Mouse (Mus musculus) lung, adult 18-20 months (tissue): Measurements from ENCODE around the gene Itga7.

Experiments used
- DNase-seq, 2 experiments: peaks; one replicate each; pipeline ENCODE4 v3.0.0; 2022; ENCODE audit warnings: mixed read lengths in 2 of 2

The Itga7 gene

GRCm38 (mm10) chr10:128912268-128912667 lies 21.4 kb upstream of the Itga7 start:
- DNase-seq: no peak

GRCm38 (mm10) chr10:128912791-128913190 lies 20.8 kb upstream of the Itga7 start:
- no peak for DNase-seq

GRCm38 (mm10) chr10:128913219-128913618 lies 20.4 kb upstream of the Itga7 start:
- DNase-seq: peak; percentile 84 to 88

DNA sequence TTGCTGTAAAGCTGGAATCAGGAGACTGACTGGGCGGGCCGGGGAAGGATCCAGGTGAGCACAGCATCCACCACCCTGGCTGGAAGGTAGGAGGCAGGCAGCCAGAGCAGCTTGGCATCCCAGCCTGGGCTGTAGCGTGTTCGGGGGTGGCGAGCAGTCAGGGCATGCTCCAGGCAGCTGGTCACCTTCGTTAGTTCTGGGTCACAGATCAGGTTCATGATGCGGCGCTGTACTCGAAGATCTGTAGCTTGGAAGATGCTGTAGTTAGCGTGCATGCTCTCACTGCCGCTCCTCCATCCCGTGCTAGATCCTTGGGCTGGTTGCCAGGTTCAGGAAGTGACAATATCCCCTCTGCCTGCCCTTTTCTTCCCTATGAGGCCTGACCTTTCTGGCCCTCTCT lies 19.9 kb upstream of the Itga7 start:
- DNase-seq: no peak

DNA sequence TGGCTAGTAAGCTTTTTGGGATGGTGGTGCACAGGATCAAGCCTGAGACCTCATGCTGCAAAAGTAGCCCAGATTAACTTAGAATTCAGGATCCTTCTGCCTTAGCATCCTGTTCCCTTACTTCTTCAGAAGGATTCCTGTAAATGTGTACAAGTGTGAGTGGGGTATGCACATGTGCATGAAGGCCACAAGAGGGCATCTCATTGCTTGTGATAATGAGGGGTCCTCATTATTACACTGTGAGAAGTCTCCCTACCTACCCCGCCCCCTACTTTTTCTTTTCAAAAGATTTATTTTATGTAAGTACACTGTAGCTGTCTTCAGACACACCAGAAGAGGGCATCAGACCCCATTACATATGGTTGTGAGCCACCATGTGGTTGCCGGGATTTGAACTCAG lies 18.1 kb upstream of the Itga7 start:
- no peak for DNase-seq

DNA sequence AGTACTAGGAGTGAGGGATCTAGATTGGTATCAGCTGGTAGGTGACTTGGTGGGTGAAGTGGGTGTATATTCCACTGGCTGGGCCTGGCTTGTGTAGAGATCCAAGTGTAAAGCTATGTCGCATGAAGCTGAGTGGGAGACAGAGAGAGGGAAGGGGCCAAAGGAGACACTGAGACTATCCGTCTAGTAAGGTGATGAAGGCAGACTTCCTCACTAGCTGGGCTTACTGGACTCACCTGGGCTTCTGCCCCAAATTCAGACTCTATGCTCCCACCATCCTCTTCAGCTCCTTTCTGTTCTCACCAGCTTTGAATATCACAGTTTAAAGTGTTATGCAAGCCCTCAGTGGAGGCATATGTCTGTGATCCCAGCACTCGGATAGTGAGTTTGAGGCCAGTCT lies 17.0 kb upstream of the Itga7 start:
- DNase-seq: no peak

DNA sequence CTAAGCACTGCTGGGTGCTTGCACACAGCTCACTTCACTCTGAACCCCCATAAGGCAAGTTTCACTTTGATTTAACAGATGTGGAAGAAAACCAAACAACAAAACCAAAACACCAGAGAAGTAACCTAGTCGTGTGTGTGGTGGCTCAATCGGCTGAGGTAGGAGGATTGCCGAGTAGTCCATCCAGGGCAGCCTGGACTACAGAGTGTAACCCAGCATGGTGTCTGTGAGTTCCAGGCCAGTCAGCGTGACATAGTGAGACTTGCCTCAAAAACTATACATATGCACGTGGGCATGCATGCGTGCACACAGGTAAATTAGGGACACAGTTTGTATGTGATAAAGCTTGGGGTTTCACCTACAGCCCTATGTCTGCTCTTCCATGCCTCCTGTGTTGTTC lies 16.2 kb upstream of the Itga7 start:
- no peak for DNase-seq

DNA sequence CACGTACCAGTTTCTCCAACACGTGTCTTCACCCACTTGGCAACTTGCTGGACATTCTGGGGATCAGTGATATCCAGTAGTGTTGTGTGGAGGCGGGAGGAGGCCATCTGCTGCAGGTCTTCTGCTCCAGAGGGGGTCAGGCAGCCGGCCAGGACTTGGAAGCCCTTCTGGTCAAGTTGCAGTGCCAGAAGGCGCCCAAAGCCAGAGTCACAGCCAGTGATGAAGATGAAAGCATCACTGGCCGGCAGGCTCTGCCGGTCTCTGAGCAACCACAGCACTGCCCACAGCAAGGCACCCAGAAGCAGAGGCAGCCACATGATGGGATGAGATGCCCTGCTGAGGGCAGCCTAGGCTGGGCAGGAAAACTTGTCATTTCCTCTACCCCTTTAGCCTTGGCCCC lies 15.4 kb upstream of the Itga7 start:
- no peak for DNase-seq

- DNase-seq: no peak
Measured at GRCm38 (mm10) chr10:128919203-128919631, 14.4 kb upstream of the Itga7 start.

GRCm38 (mm10) chr10:128919966-128920365 lies 13.7 kb upstream of the Itga7 start:
- DNase-seq: no peak

DNA sequence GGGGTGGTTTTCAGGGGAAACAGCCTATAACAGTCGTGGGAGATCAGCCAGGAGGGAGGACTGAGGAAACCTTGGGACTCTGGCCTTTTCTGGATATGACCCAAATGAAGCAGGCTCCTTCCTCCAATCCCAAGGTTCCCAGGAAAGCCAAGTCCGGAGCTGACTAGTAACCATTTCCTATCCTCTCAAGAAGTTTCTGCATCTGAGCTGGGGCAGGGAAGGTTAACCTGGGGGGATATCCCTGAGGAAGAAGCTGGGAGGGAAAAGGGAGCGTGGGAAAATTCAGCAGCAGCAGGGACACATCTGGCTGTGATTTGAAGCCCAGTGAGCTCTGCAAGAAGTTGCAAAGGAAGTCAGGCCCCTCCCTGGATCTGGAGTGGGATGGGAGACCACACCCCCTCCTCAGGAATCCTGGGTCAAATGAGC lies 12.9 kb upstream of the Itga7 start:
- no peak for DNase-seq

GRCm38 (mm10) chr10:128921251-128921650 lies 12.4 kb upstream of the Itga7 start:
- no peak for DNase-seq

DNA sequence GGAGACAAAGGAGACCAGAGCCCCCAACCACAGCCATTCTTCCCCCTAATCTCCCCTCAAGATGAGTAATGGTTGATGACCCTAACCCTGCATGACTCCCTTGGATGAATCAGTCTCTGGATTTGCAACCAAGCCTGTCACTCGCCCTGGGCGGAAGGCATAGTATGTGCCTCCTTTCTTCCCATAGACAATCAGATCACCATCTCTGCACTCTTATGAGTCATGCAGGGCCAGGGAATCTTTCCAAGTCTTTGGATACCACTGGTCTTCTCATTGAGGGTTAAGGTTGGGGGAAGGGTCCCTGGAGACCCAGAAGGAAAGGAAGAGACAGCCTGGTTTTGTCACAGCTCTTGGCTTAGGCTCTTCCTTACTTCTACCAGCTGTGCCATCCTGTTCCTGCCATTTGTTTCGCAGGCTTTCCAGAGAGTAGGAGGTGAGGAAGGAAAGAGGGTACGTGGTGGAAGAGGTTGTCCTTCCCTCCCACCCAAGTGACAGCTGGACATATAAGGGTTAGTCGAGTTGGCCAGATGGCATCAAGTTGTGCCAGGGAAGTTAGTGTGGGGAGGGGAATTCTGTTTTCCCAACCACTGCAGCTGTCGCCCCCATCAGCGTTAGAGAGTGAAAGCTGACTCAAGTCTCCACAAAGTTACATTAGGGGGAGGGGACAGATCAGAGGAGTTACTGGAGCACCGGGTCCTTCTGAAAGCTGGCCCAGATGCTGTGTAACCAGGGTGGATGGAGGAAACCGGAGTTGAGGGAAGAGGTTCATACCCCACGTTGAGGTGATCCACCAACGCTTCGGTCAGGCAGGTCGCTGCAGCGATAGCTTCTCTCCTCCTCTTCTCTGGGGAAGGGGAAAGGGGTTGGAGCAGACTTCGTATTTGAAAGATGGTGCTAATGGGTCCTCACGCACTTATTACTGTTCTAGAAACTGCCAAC lies 11.5 kb upstream of the Itga7 start:
- no peak for DNase-seq

DNA sequence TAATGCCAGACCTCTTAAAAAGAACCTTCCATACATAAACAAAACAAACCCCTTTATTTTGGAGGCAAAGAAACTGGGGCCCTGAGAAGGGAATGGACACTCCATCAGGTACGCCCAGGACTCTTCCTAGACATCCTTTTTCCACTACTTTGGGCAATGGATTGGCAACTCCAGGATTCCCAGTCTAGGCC lies 10.9 kb upstream of the Itga7 start, which contains the start of gene Rdh5:
Gene Rdh5 (minus strand): TSS at position 67 of the 191 bp plus-strand sequence.
- DNase-seq: no peak

GRCm38 (mm10) chr10:128923013-128923691 lies 10.5 kb upstream of the Itga7 start:
- peak; percentile 97 to 98 for DNase-seq

DNA sequence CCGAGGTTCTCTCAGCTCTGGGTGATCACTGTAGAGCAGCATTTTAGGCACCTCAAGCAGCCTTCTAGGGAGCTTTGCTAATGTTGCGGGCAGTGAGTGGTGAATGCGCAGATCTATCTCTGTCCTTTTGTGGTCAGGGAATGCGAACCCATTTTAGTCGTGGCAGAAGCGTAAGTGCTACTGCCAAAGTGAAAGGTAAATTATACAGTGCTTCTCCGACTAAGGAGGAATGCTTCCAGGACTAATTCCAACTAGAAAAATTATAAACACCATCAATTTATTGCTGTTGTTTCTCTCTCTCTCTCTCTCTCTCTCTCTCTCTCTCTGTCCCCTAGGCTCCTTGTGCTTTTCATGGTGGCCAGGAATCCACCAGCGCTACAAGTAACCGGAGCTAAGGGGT lies 9.7 kb upstream of the Itga7 start, which contains the start of gene Bloc1s1:
Gene Bloc1s1 (minus strand): TSS at position 101 of the 400 bp plus-strand sequence.
- DNase-seq: no peak

GRCm38 (mm10) chr10:128928356-128928755 lies 5.3 kb upstream of the Itga7 start:
- no peak for DNase-seq

GRCm38 (mm10) chr10:128929638-128930378 lies 3.8 kb upstream of the Itga7 start:
- DNase-seq: peak; percentile 85 to 88

DNA sequence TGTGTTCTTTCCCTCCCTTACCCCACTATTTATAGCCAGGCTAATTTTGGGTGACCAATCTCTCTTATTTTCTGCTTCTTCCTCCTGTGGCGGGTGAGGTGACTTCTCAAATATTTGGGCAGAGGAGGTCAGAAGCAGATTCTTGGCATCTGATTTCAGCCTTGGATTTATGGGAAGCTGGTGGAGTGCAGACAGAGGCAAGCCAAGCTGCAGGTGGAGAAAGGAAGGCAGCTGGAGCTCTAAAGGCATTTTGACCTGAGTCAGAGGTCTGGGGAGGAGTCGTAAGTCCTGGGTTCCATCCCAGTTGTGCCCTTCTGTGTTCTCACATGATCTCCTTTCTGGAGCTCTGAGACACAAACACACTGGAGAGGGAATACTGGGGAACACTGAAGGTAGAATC lies 2.2 kb upstream of the Itga7 start:
- DNase-seq: peak in 1 of 2 experiments; percentile 38

DNA sequence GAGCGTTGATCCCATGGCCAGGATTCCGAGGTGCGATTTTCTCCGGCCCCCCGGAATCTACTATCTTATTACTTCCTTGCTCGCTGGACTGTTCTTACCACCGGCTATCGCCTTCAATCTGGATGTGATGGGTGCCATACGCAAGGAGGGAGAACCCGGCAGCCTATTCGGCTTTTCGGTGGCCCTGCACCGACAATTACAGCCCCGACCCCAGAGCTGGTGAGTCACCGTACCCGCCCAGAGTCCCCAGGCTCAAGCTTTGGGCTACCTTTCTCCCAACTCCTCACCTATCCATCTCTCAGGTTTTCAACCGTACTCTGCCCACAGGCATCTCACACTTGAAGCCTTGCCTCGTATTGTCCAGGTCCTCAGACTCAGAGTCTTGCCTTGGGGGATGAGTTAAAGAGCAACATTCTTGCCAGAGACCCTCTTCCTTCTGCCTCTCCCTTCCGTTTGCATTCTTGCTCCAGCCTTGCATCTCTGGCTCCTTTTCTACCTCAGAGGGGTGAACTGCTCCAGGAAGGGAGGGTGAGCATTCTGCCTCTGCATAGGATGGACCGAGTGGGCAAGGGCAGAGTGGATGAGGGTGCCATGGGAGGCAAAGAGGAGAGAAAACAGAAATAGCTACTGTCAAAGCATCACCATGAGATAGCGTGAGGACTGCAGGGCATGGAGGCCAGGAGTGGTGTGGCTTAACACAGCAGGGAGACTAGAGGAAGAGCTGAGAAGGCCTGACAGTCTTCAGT lies 531 bp downstream of the Itga7 start:
- no peak for DNase-seq

DNA sequence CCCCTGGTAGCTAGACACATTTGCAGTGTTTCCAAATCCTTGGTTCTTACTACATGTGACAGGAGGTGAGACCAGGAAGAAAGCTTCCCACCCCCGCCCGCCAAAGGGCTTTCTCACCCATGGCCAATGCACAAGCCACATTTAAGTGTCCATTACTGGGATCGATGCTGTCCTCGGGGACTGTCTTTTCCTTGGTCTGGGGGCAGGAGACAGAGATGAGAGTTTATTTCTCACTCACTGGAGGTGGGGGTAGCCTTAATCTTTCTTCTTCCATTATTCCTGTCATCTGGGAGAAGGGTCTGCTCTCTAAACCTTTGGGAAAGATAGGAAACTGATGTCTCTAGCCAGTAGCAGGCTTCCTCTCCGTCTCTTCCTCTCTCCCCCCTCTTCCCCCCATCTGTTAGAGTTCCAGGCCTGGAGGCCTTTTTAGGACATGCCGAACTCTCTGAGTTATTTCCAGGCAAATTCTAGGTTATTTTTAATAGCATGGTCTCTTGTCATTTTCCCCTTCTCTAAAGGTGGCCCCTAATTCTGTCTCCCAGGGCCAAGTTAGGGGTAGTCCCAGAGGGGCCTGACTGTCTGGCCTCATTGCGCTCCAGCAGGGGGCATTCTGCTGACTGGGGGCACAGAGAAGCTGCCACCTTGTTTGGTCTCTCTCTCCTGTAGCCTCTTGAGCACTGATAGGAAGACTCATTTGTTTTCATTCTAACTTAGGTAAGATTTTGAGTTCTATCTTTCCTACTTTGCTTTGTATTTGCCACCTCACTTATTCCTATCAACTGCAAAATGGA lies 1.6 kb downstream of the Itga7 start:
- no peak for DNase-seq
